In genomic region chr11:51649889-51650199, GRCm38 (mm10) we compare ENCODE assay signal across 8 mouse cellular contexts. TPM values are rescaled to one million over a fixed set of nuclear protein-coding genes. Genes with fewer than 3 reads are reported as not detected.
A peak's percentile ranks its signal among the peaks of the same experiment; 100 is the strongest.
DNase-seq lines count a peak whose midpoint lies in the region; ATAC-seq and TF ChIP-seq lines count a peak whose summit lies in the region.

No protein-coding gene starts in this region.

- WGBS in cerebellum, adult 2 months: 28% methylated on average over 7 of the region's 7 CpGs
- WGBS in embryonic facial prominence, embryonic 10.5 days: 3% methylated on average over 7 of the region's 7 CpGs
- WGBS in intestine, embryonic 16.5 days: 3% methylated on average over 7 of the region's 7 CpGs
- WGBS in midbrain, embryonic 15.5 days: 6% methylated on average over 7 of the region's 7 CpGs

- no peak for ATAC-seq in cerebellum, adult (ENCODE audit: insufficient number of reproducible peaks, low FRiP score, low TSS enrichment)
- peak; percentile 14; the same call in 1 of the 2 replicates for ATAC-seq in intestine, embryonic 16.5 days
- no peak for ATAC-seq in midbrain, embryonic 15.5 days (replicated peaks)
- ATAC-seq in erythroid progenitor cell, adult 5-6 weeks (replicated peaks; ENCODE audit: low FRiP score, poor library complexity, severe bottlenecking): no peak

- H3K4me3 ChIP-seq in cerebellum, adult 2 months (replicated peaks; ENCODE audit: insufficient read depth, low read depth, low read length): peak overlapping the region; percentile 51
- H3K4me3 ChIP-seq in embryonic facial prominence, embryonic 10.5 days: peak overlapping the region; percentile 76
- H3K4me3 ChIP-seq in intestine, embryonic 16.5 days (ENCODE audit: low read length): peak overlapping the region; percentile 78
- peak overlapping the region; percentile 76 for H3K4me3 ChIP-seq in midbrain, embryonic 15.5 days

- no peak overlapping the region for H3K27ac ChIP-seq in cerebellum, adult 2 months (ENCODE audit: insufficient read depth, low read length)
- peak overlapping the region; percentile 84 for H3K27ac ChIP-seq in embryonic facial prominence, embryonic 10.5 days (replicated peaks)
- H3K27ac ChIP-seq in intestine, embryonic 16.5 days (ENCODE audit: low read length): peak overlapping the region; percentile 89
- no peak overlapping the region for H3K27ac ChIP-seq in midbrain, embryonic 15.5 days

- peak overlapping the region; percentile 92 for H3K4me2 ChIP-seq in intestine, embryonic 16.5 days (ENCODE audit: low read depth, low read length)
- H3K4me2 ChIP-seq in midbrain, embryonic 15.5 days: peak overlapping the region; percentile 97

- H3K27me3 ChIP-seq in cerebellum, adult 2 months (ENCODE audit: control insufficient read depth, insufficient read depth, low read length): no peaks in the 10 kb centered on the region
- H3K27me3 ChIP-seq in embryonic facial prominence, embryonic 10.5 days (replicated peaks; ENCODE audit: low read depth, poor library complexity, severe bottlenecking): peaks cover 40% of the 10 kb centered on the region
- no peaks in the 10 kb centered on the region for H3K27me3 ChIP-seq in intestine, embryonic 16.5 days (replicated peaks; ENCODE audit: control insufficient read depth, insufficient read depth, low read length)
- peaks cover 14% of the 10 kb centered on the region for H3K27me3 ChIP-seq in midbrain, embryonic 15.5 days (replicated peaks)

- 0 out of 2 replicates have a peak, but pooled peaks cover 3% of the 10 kb centered on the region for H3K4me1 ChIP-seq in cerebellum, adult 2 months (ENCODE audit: control insufficient read depth, insufficient read depth, low read length)
- H3K4me1 ChIP-seq in embryonic facial prominence, embryonic 10.5 days: peaks cover 59% of the 10 kb centered on the region
- H3K4me1 ChIP-seq in intestine, embryonic 16.5 days (ENCODE audit: control insufficient read depth, insufficient read depth, low read length): peaks cover 28% of the 10 kb centered on the region
- H3K4me1 ChIP-seq in midbrain, embryonic 15.5 days: peaks cover 26% of the 10 kb centered on the region

- H3K36me3 ChIP-seq in embryonic facial prominence, embryonic 10.5 days (replicated peaks): peaks cover 12% of the 10 kb centered on the region
- H3K36me3 ChIP-seq in intestine, embryonic 16.5 days (ENCODE audit: control insufficient read depth, insufficient read depth, low read length): no peaks in the 10 kb centered on the region; the same call in 1 of the 2 replicates
- no peaks in the 10 kb centered on the region for H3K36me3 ChIP-seq in midbrain, embryonic 15.5 days (replicated peaks)

- TF ChIP-seq CTCF in cerebellum, adult 2 months (IDR thresholded peaks at IDR 0.05; ENCODE audit: borderline replicate concordance, insufficient read depth, low read depth, low read length): no peak

- no peak for DNase-seq in cerebellum, adult 2 months
- peak; percentile 47 for DNase-seq in 3134 (ENCODE audit: extremely low read depth, insufficient read length, low spot score)
- DNase-seq in embryonic facial prominence, embryonic 10.5 days (ENCODE audit: low spot score): peak; percentile 36
- no peak for DNase-seq in layer of hippocampus, adult 18-20 months (ENCODE audit: low spot score in 2 of 2)

- no peak for TF ChIP-seq POLR2A in cerebellum, adult 2 months (IDR thresholded peaks at IDR 0.05; ENCODE audit: borderline replicate concordance, insufficient read depth, low read length)

- peak overlapping the region; percentile 85 for H3K9ac ChIP-seq in intestine, embryonic 16.5 days (ENCODE audit: low read depth, low read length)
- H3K9ac ChIP-seq in midbrain, embryonic 15.5 days: peak overlapping the region; percentile 64

- H3K9me3 ChIP-seq in embryonic facial prominence, embryonic 10.5 days: no peaks in the 10 kb centered on the region
- H3K9me3 ChIP-seq in intestine, embryonic 16.5 days (ENCODE audit: control insufficient read depth, low read length): no peaks in the 10 kb centered on the region
- H3K9me3 ChIP-seq in midbrain, embryonic 15.5 days: no peaks in the 10 kb centered on the region

RNA-seq across cellular contexts. Expression of gene N4bp3, which starts 0.8 kb away (rescaled TPM):
- 15.3 and 16.7 TPM in 2 replicates for polyA plus RNA-seq in cerebellum, adult 2 months (2012; rRNA removed)
- polyA plus RNA-seq in embryonic facial prominence, embryonic 10.5 days (2016; fragmentation: Nextera tagmentation; extraction: Ambion mirVana): 15.8 and 17.4 TPM in 2 replicates
- polyA plus RNA-seq in intestine, embryonic 16.5 days (2015; fragmentation: Nextera tagmentation; extraction: Ambion mirVana): 16.1 and 17.0 TPM in 2 replicates
- 20.5 and 21.1 TPM in 2 replicates for polyA plus RNA-seq in midbrain, embryonic 15.5 days (2015; fragmentation: Nextera tagmentation; extraction: Ambion mirVana)
- not detected in 2 replicates for total RNA-seq in erythroid progenitor cell, adult 5-6 weeks (2015; ENCODE audit: low replicate concordance)
- 2.1 TPM in 1 of 2 replicates, not detected in the other for total RNA-seq in erythroid progenitor cell, adult 5-6 weeks (2017; ENCODE audit: low replicate concordance)
- 10 to 100 TPM; 14.5 to 18.4 TPM for total RNA-seq in layer of hippocampus, adult 18-20 months (2021)

RNA-seq across cellular contexts. Expression of gene D930048N14Rik, which starts 0.9 kb away (rescaled TPM):
- polyA plus RNA-seq in cerebellum, adult 2 months (2012; rRNA removed): 3.8 and 4.1 TPM in 2 replicates
- 1.6 and 2.4 TPM in 2 replicates for polyA plus RNA-seq in embryonic facial prominence, embryonic 10.5 days (2016; fragmentation: Nextera tagmentation; extraction: Ambion mirVana)
- polyA plus RNA-seq in intestine, embryonic 16.5 days (2015; fragmentation: Nextera tagmentation; extraction: Ambion mirVana): 3.4 and 3.7 TPM in 2 replicates
- 0.91 and 0.94 TPM in 2 replicates for polyA plus RNA-seq in midbrain, embryonic 15.5 days (2015; fragmentation: Nextera tagmentation; extraction: Ambion mirVana)
- not detected in 2 replicates for total RNA-seq in erythroid progenitor cell, adult 5-6 weeks (2015; ENCODE audit: low replicate concordance)
- total RNA-seq in erythroid progenitor cell, adult 5-6 weeks (2017; ENCODE audit: low replicate concordance): not detected in 2 replicates
- total RNA-seq in layer of hippocampus, adult 18-20 months (2021): 1 to 10 TPM; 1.4 to 1.9 TPM

RNA-seq across cellular contexts. Expression of gene Rmnd5b, which starts 14.1 kb away (rescaled TPM):
- polyA plus RNA-seq in cerebellum, adult 2 months (2012; rRNA removed): 62.3 and 72.9 TPM in 2 replicates
- polyA plus RNA-seq in embryonic facial prominence, embryonic 10.5 days (2016; fragmentation: Nextera tagmentation; extraction: Ambion mirVana): 32.7 and 38.1 TPM in 2 replicates
- 42.0 and 44.4 TPM in 2 replicates for polyA plus RNA-seq in intestine, embryonic 16.5 days (2015; fragmentation: Nextera tagmentation; extraction: Ambion mirVana)
- 83.7 and 89.3 TPM in 2 replicates for polyA plus RNA-seq in midbrain, embryonic 15.5 days (2015; fragmentation: Nextera tagmentation; extraction: Ambion mirVana)
- 8.6 and 10.5 TPM in 2 replicates for total RNA-seq in erythroid progenitor cell, adult 5-6 weeks (2015; ENCODE audit: low replicate concordance)
- 2.1 and 14.6 TPM in 2 replicates for total RNA-seq in erythroid progenitor cell, adult 5-6 weeks (2017; ENCODE audit: low replicate concordance)
- 10 to 100 TPM; 54.3 to 63.1 TPM for total RNA-seq in layer of hippocampus, adult 18-20 months (2021)

RNA-seq across cellular contexts. Expression of gene Nhp2, which starts 30.3 kb away (rescaled TPM):
- 45.2 and 48.4 TPM in 2 replicates for polyA plus RNA-seq in cerebellum, adult 2 months (2012; rRNA removed)
- polyA plus RNA-seq in embryonic facial prominence, embryonic 10.5 days (2016; fragmentation: Nextera tagmentation; extraction: Ambion mirVana): 260 and 276 TPM in 2 replicates
- 150 and 175 TPM in 2 replicates for polyA plus RNA-seq in intestine, embryonic 16.5 days (2015; fragmentation: Nextera tagmentation; extraction: Ambion mirVana)
- polyA plus RNA-seq in midbrain, embryonic 15.5 days (2015; fragmentation: Nextera tagmentation; extraction: Ambion mirVana): 91.5 and 95.2 TPM in 2 replicates
- total RNA-seq in erythroid progenitor cell, adult 5-6 weeks (2015; ENCODE audit: low replicate concordance): 15.9 and 23.1 TPM in 2 replicates
- total RNA-seq in erythroid progenitor cell, adult 5-6 weeks (2017; ENCODE audit: low replicate concordance): 12.3 and 14.8 TPM in 2 replicates
- total RNA-seq in layer of hippocampus, adult 18-20 months (2021): 10 to 100 TPM; 41.5 to 46.1 TPM

RNA-seq across cellular contexts. Expression of gene 0610009B22Rik, which starts 38.8 kb away (rescaled TPM):
- 47.9 and 48.7 TPM in 2 replicates for polyA plus RNA-seq in cerebellum, adult 2 months (2012; rRNA removed)
- 84.2 TPM in 2 replicates for polyA plus RNA-seq in embryonic facial prominence, embryonic 10.5 days (2016; fragmentation: Nextera tagmentation; extraction: Ambion mirVana)
- 97.2 and 103 TPM in 2 replicates for polyA plus RNA-seq in intestine, embryonic 16.5 days (2015; fragmentation: Nextera tagmentation; extraction: Ambion mirVana)
- 81.7 and 86.0 TPM in 2 replicates for polyA plus RNA-seq in midbrain, embryonic 15.5 days (2015; fragmentation: Nextera tagmentation; extraction: Ambion mirVana)
- total RNA-seq in erythroid progenitor cell, adult 5-6 weeks (2015; ENCODE audit: low replicate concordance): 15.1 and 21.3 TPM in 2 replicates
- total RNA-seq in erythroid progenitor cell, adult 5-6 weeks (2017; ENCODE audit: low replicate concordance): 1.9 and 9.8 TPM in 2 replicates
- 10 to 100 TPM; 36.9 to 43.3 TPM for total RNA-seq in layer of hippocampus, adult 18-20 months (2021)

Comparison
In these comparisons a context has a peak if more than half of its experiments do, and no peak if none do; other contexts are left out.
1. DNase-seq: peak in 3134 (single experiment) and embryonic facial prominence, embryonic 10.5 days (single experiment); none in cerebellum, adult 2 months (0 of 2) and layer of hippocampus, adult 18-20 months (0 of 2).
2. H3K27ac ChIP-seq: peak in embryonic facial prominence, embryonic 10.5 days (single experiment) and intestine, embryonic 16.5 days (single experiment); none in cerebellum, adult 2 months (single experiment) and midbrain, embryonic 15.5 days (single experiment).
3. Peak in every context shown above with its lines, with median percentiles within 50 percentile points of each other: H3K4me3 ChIP-seq.